Mouse (Mus musculus): ENCODE measurements around the gene Serpina5.
"Not testable (repeated sequence)": the region's sequence is repeated elsewhere in the genome, so short reads cannot be mapped to it uniquely, and the experiment has no call there.

The Serpina5 gene

GRCm38 (mm10) chr12:104100768-104101167 lies at the start of gene Serpina5:
Gene Serpina5 (plus strand): TSS chr12:104101113.
- in situ Hi-C loops (cut with MboI; ENCODE audit: low sequenced_read_pairs) = no loop called here

DNA sequence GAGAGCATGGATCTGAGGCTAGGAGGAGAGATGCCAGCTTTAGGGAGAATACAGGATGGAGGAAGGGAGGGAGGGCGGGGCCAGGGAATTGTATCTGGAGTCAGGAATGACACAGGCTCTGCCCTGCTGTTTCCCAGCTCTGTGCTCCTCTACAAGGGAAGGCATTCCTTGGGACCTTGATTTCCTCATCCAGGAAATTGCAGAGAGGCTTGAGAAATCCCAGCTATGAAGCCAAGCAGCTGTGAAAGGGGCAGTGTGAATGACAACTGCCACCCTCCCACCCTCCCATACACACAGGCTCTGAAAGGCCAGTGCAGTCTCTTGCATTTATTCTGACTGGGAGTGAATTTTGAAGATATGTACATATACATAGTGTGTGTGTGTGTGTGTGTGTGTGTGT lies 46.9 kb upstream of the Serpina5 start:
- in situ Hi-C loops (cut with MboI; ENCODE audit: low sequenced_read_pairs) = no loop called here

DNA sequence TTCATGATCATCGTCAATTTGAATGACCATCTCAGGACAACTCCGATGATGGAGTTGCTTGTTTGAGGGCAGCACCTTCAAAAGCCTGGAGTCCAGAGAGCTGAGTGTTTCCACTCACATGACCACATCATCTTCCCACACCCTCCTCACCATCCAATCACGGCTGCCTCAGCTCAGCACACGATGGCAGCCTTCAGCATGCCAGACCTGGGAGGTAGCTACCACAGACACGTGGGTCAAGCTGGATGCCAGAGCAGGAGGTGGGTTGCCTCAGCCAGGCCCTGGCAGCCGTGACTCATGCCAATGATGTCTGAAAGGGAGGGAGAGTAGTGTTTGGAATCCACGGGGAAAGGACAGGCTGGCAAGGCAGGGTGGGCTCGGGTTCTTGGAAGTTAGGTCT lies 45.2 kb upstream of the Serpina5 start:
- in situ Hi-C loops (cut with MboI; ENCODE audit: low sequenced_read_pairs) = no loop called here

DNA sequence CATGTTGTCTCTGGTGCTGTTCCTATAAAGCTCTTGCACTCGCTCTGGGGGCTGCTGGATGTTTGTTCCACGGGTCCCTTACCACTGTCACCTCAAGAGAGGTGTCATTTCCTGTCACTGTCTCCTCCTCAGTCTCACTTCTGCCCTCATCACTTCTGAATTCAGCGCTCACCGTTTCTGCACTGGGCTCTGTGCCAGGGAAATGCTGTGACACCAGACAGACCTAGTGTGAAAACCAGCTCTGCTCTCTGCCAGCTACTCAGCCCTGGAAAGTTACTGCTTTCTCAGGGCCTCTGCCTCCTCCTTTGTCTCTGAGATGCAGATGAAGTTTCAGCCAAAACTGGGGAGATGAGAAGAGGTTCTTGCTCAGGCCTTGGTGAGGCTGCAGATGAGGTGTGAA lies 43.9 kb upstream of the Serpina5 start:
- in situ Hi-C loops (cut with MboI; ENCODE audit: low sequenced_read_pairs) = no loop called here

DNA sequence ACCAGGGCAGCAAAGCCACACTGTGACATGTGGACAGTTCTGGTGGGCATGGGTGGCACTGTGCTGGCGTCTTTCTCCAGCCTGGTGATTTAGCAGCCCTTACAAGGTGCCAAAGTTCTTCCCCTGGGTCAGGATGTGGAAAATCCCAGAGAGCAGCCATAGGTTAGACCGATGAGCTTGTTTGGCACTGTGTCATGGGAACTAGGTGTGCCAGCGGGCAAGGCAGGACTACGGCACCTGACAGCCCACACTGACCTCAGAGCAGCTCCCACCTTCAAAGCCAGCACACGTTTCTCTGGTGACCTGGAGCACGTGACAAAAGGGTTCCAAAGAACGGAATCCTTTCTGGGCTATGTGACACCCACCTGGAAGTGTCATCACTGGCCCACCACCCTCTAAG lies 43.4 kb upstream of the Serpina5 start:
- in situ Hi-C loops (cut with MboI; ENCODE audit: low sequenced_read_pairs) = no loop called here

GRCm38 (mm10) chr12:104060126-104060525 lies 40.8 kb upstream of the Serpina5 start:
- in situ Hi-C loops (cut with MboI; ENCODE audit: low sequenced_read_pairs) = loop anchor here (10.0 kb wide), 1 partner anchor 55 kb away; no protein-coding TSS in a partner anchor

DNA sequence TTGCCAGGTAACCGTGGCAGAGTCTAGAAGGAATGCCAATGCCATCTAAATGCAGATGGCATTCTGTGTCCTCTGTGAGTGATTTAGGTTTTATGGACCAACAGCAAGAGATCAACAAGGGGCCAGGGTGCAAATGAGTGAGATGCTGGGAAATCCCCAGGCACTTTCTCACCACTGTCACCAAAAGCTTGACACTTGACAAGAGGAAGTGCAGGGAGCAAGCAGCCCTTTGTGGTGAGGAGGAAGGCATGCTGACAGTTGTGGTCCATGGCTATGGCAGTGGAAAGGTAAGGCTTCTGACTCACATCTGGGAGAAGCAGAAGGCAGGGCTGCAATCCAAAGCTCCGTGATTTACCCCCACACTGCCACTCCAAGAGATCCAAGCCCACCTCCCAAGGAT lies 39.1 kb upstream of the Serpina5 start:
- in situ Hi-C loops (cut with MboI; ENCODE audit: low sequenced_read_pairs) = loop anchor here (10.0 kb wide), 1 partner anchor 57 kb away; no protein-coding TSS in a partner anchor

- in situ Hi-C loops (cut with MboI; ENCODE audit: low sequenced_read_pairs) = loop anchor here (10.0 kb wide), 1 partner anchor 60 kb away; no protein-coding TSS in a partner anchor
Observed at GRCm38 (mm10) chr12:104064532-104064931, 36.4 kb upstream of the Serpina5 start.

DNA sequence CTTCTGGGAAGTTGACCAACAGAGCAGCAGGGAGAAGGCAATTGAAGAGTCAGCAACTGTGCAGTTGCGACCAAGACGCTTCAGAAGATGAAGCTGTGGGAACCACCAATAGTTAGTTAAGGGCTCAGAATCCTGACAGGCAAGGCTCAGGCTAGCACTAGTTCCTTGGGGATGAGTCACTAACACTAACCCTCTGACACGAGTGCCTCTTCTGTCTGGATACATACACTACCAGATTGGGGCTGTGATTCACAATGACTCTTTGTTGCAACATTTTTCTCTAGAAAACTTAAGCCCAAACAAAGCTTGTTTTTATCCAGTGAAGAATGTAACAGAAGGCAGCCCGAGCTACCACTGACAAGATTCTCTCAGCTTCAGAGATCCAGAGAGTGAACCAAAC lies 35.9 kb upstream of the Serpina5 start:
- in situ Hi-C loops (cut with MboI; ENCODE audit: low sequenced_read_pairs) = loop anchor here (10.0 kb wide), 1 partner anchor 60 kb away; no protein-coding TSS in a partner anchor

GRCm38 (mm10) chr12:104066241-104066640 lies 34.7 kb upstream of the Serpina5 start:
- in situ Hi-C loops (cut with MboI; ENCODE audit: low sequenced_read_pairs) = loop anchor here (10.0 kb wide), 1 partner anchor 61 kb away; no protein-coding TSS in a partner anchor

- in situ Hi-C loops (cut with MboI; ENCODE audit: low sequenced_read_pairs) = loop anchor here (10.0 kb wide), 1 partner anchor 63 kb away; no protein-coding TSS in a partner anchor
Observed at GRCm38 (mm10) chr12:104067549-104067948, 33.4 kb upstream of the Serpina5 start.

DNA sequence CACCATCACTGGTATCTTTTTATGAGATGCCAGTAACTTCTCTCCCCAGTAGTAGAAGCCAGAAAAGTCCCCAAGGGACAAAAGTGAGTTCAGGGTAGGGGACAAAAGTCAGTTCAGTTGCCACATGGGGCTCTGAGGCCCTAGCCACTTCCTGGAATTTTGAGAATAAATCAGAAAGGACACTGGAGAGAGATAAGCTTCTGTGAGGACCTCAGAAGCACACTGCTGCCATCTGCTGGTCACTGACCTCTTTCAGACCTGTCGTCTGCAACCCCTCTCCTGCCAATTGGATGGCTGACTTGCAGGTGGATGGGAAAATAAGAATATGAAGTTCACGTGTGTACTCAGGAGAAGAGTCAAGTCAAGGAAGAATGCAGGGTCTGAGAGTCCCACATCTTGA lies 31.3 kb upstream of the Serpina5 start:
- in situ Hi-C loops (cut with MboI; ENCODE audit: low sequenced_read_pairs) = loop anchor here (10.0 kb wide), 1 partner anchor 65 kb away; no protein-coding TSS in a partner anchor

GRCm38 (mm10) chr12:104071708-104072107 lies 29.2 kb upstream of the Serpina5 start:
- in situ Hi-C loops (cut with MboI; ENCODE audit: low sequenced_read_pairs) = no loop called here

DNA sequence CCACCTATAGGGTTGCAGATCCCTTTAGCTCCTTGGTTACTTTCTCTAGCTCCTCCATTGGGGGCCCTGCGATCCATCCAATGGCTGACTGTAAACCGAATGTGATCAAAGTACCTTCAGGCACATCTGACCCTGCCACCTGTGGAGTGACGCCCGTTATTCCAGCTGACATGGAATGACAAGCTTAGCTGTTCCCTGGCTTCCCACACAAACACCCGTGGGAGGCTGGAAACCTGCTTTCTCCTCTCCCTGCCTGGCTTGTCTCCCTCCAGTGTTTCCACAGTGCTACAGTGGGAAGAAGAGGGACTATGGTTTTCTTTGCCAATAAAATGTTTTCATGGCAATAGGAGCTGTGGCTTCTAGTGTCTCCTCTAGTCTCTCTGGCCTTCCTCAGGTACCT lies 28.6 kb upstream of the Serpina5 start:
- in situ Hi-C loops (cut with MboI; ENCODE audit: low sequenced_read_pairs) = no loop called here

GRCm38 (mm10) chr12:104090119-104090518 lies 10.8 kb upstream of the Serpina5 start:
- in situ Hi-C loops (cut with MboI; ENCODE audit: low sequenced_read_pairs) = no loop called here

DNA sequence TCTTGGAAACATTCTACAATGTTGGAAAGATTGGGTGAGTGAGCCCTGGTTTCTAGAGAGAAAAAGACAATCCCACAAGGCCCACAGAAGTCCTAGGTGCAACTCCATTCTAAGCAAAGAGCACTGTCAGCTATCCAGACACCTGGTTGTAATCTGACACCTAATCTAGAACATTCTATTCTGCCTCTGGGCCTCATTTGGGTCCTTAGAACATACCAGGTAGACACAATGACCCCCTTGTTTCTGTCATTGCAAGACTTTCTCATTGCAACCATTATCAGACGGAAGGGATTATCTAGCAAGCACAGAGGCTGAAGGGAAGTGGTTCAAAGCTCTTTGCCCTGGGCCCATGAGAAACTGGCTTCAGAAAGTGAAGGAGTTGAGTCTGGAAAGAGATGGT lies 9.6 kb upstream of the Serpina5 start:
- in situ Hi-C loops (cut with MboI; ENCODE audit: low sequenced_read_pairs) = no loop called here

- in situ Hi-C loops (cut with MboI; ENCODE audit: low sequenced_read_pairs) = no loop called here
Observed at GRCm38 (mm10) chr12:104105847-104106246, 4.9 kb downstream of the Serpina5 start.

DNA sequence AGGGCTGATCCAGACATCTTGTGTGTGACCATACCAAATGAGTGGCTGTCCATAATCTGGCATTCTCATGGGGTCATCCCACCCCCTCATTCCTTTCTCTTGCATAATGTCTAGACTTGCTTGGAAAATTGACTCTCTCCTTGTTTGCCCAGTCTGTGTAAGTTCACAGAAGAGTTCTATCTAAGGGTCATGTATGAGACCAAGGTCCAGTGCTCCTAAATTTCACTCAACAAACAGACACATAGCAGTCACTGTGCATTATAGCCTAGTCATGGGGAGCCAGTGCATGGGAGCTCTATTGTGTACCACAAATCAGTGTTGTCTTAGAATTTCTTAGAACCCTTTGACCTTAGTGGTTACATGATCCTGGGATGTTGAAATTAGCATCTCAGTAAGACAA lies 6.0 kb downstream of the Serpina5 start:
- in situ Hi-C loops (cut with MboI; ENCODE audit: low sequenced_read_pairs) = no loop called here

DNA sequence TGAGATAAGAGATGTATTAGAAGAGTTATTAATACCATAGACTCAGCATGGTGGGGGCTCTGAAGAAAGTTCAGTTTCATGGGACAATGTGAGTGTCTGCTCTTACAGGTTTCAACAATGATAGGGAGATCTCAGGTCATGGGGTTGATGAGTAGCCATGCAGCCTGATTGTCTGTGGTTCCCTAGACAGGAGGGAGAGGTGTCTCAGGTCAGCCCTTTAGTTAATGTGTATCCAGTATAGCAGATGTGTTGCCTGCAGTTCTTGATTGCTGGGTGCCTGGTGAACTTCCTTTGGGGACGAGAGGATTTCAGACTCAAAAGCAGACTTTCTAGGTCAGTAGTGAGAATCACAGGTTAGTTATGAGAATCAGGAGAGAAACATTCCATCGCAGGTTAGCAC lies 7.6 kb downstream of the Serpina5 start:
- in situ Hi-C loops (cut with MboI; ENCODE audit: low sequenced_read_pairs) = no loop called here

GRCm38 (mm10) chr12:104112333-104112732 lies 11.4 kb downstream of the Serpina5 start, which contains the start of gene Serpina3a:
Gene Serpina3a (plus strand): TSS chr12:104112724.
- in situ Hi-C loops (cut with MboI; ENCODE audit: low sequenced_read_pairs) = not testable (repeated sequence)

GRCm38 (mm10) chr12:104114921-104115579 lies 14.1 kb downstream of the Serpina5 start:
- in situ Hi-C loops (cut with MboI; ENCODE audit: low sequenced_read_pairs) = no loop called here

DNA sequence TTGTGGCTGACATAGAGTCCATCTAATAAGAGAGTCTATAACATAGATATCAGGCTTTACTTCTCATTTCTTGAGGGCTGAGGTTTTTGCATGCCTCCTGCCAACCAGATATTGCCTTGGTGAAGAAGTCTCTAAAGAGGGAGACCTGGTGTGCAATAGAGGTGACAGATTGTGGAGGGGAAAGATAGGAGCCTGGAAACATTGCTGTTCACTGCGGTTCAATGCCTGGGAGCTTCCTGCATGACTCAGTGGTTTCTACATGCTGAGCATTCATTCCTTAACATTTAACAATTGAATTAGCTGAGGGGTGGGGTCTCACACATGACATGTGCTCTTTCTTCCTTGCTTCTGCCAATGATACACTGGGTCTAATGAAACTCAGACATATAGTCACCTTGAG lies 22.2 kb downstream of the Serpina5 start:
- in situ Hi-C loops (cut with MboI; ENCODE audit: low sequenced_read_pairs) = no loop called here

GRCm38 (mm10) chr12:104123996-104124395 lies 23.1 kb downstream of the Serpina5 start:
- in situ Hi-C loops (cut with MboI; ENCODE audit: low sequenced_read_pairs) = no loop called here

Data from CH12F3 (cell line).